Mouse (Mus musculus) erythroblast, embryonic 14.5 days (primary cell): ENCODE measurements around the gene Tmem45b. TPM values are rescaled to one million over a fixed set of nuclear protein-coding genes. Genes with fewer than 3 reads are reported as not detected.

Experiments
- H3K27me3 ChIP-seq: 2 replicates; pipeline ENCODE4 v1.6.1; 2012; ENCODE audit warnings: inconsistent platforms; ENCODE audit not compliant: control insufficient read depth
- H3K36me3 ChIP-seq: 2 replicates; pipeline ENCODE4 v1.6.1; 2012; ENCODE audit warnings: mild to moderate bottlenecking, inconsistent platforms; ENCODE audit not compliant: control insufficient read depth
- H3K4me1 ChIP-seq: 2 replicates; pipeline ENCODE4 v1.6.1; 2012; ENCODE audit warnings: inconsistent platforms; ENCODE audit not compliant: control insufficient read depth
- H3K4me3 ChIP-seq: replicated peaks from 2 replicates; pipeline ENCODE3; 2012; ENCODE audit warnings: moderate library complexity, mild to moderate bottlenecking, inconsistent platforms
- H3K9me3 ChIP-seq: 2 replicates; pipeline ENCODE4 v1.6.1; 2012; ENCODE audit warnings: low read length, inconsistent platforms, mixed read lengths; ENCODE audit not compliant: control insufficient read depth
- GATA1 ChIP-seq: IDR thresholded peaks from 2 replicates; pipeline ENCODE4 v1.6.1; 2012; ENCODE audit warnings: low read length, inconsistent platforms, mixed read lengths
- TAL1 ChIP-seq: IDR thresholded peaks from 3 replicates; pipeline ENCODE4 v1.6.1; 2012; ENCODE audit warnings: low read length, inconsistent platforms, mixed read lengths
- polyA plus RNA-seq: library from polyadenylated mRNA; stranded (reverse); fragments of >175 nt; gene quantifications from 2 replicates; pipeline ENCODE4 v1.2.3, GENCODE M21; 2012

Gene Tmem45b
- polyA plus RNA-seq, 1 experiment: not detected

DNA sequence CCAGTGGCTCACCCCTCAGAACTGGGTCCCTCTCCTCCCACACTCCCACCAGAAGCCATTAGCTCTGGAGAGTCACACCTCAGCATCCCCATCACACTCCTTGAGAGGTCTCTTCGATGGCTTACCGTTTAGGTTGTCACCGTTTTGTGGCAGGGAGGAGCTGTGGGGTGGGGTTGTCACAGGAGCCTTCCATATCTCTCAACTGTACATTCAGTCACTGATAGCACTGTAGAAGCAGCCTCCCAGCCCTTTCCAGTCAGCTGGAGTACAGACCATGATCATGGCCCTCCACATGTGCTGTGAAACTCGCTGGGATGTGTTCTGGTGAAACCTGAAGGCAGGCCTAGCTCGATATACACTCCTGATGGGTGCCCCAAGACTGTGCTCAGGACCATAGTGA is 42.1 kb downstream of the Tmem45b start:
- Histone ChIP-seq H3K27me3 (no peaks in the 10 kb centered on the region), H3K4me1 (peaks cover 30% of the 10 kb centered on the region), H3K4me3 (peak overlapping the region; percentile 33), H3K9me3 (no peaks in the 10 kb centered on the region), H3K36me3 (peaks cover 49% of the 10 kb centered on the region)
- TF ChIP-seq GATA1 (0 out of 2 replicates have a peak, but pooled peaks have one; percentile 29), TAL1 (no peak)

DNA sequence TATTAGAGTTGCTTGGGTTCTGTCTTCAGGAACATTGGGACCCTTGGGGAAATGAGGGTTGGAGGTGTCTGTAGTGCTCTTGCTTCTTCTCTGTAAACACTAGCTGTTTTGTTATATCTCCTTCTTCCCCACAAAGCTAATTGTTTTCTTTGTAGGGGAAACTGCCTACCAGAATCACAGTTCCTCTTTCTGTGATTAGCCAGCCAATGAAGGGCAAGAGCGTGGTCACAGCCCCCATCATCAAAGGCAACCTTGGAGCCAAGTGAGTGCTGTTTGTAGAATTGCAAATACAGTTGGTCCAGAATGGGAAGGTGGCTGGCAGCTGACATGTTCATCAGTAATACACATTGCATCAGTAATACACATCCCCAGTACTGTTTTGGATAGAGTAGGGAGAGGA is 45.4 kb downstream of the Tmem45b start:
- H3K4me1 ChIP-seq: peaks cover 25% of the 10 kb centered on the region
- TF ChIP-seq GATA1 (no peak), TAL1 (no peak)
- H3K27me3 ChIP-seq: no peaks in the 10 kb centered on the region
- H3K36me3 ChIP-seq: peaks cover 80% of the 10 kb centered on the region
- H3K4me3 ChIP-seq: no peak overlapping the region
- H3K9me3 ChIP-seq: no peaks in the 10 kb centered on the region

DNA sequence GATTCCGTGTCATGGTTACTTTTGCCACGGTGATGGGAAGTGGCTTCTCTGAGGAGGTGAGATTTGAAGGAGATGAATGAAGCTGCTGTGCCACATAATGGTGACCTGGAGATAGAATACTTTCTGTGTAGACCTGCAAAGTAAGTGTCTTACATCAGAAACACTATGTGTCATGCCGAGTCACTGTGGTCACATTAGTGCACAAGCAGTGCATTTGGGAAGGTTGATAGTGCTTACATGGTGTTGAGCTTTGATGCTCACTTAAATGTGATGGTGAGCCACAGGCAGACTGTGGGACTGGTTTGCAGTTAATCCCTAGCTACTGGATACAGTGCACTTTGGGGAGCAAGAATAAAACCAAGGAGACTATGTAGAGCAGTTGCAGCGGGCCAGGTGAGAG is 52.1 kb downstream of the Tmem45b start:
- H3K27me3 ChIP-seq: no peaks in the 10 kb centered on the region
- H3K36me3 ChIP-seq: peaks cover 92% of the 10 kb centered on the region
- peaks cover 3% of the 10 kb centered on the region for H3K4me1 ChIP-seq
- H3K9me3 ChIP-seq: no peaks in the 10 kb centered on the region
- TF ChIP-seq TAL1 (no peak), GATA1 (no peak)
- no peak overlapping the region for H3K4me3 ChIP-seq

DNA sequence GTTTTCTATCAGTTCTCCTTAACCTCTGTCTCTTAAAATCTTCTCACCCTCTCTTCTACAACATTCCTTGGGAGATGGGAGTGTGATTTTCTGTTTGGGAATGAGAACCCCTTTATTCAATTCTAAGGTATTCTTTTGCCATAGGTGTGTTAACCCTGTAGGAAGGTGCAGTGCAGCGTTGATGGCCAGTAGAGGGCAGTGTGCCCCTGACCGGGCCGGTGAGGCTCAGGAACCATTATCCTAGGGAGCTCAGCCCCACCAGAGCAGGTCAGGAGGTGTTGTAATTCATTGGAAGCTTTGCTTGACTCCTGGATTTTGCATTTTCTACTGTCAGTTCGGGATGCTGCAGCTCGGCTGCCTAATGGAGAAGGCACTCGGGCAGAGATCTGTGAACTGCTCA is 59.0 kb downstream of the Tmem45b start:
- TF ChIP-seq TAL1 (no peak), GATA1 (no peak)
- no peaks in the 10 kb centered on the region for H3K4me1 ChIP-seq
- H3K4me3 ChIP-seq: no peak overlapping the region
- no peaks in the 10 kb centered on the region for H3K27me3 ChIP-seq
- no peaks in the 10 kb centered on the region for H3K9me3 ChIP-seq
- H3K36me3 ChIP-seq: peaks cover 83% of the 10 kb centered on the region

- TF ChIP-seq GATA1 (no peak), TAL1 (no peak)
- Histone ChIP-seq H3K27me3 (no peaks in the 10 kb centered on the region), H3K4me3 (no peak overlapping the region), H3K36me3 (peaks cover 83% of the 10 kb centered on the region), H3K4me1 (no peaks in the 10 kb centered on the region), H3K9me3 (no peaks in the 10 kb centered on the region)
Observed at GRCm38 (mm10) chr9:31404311-31404710, 60.0 kb downstream of the Tmem45b start.

- Histone ChIP-seq H3K27me3 (no peaks in the 10 kb centered on the region), H3K4me3 (no peak overlapping the region), H3K9me3 (no peaks in the 10 kb centered on the region), H3K4me1 (no peaks in the 10 kb centered on the region), H3K36me3 (peaks cover 94% of the 10 kb centered on the region)
- TF ChIP-seq GATA1 (no peak), TAL1 (no peak)
Observed at GRCm38 (mm10) chr9:31400441-31400840, 63.8 kb downstream of the Tmem45b start.

GRCm38 (mm10) chr9:31387206-31387605 is 77.1 kb downstream of the Tmem45b start:
- peaks cover 29% of the 10 kb centered on the region for H3K4me1 ChIP-seq
- H3K36me3 ChIP-seq: peaks cover 31% of the 10 kb centered on the region
- no peaks in the 10 kb centered on the region for H3K27me3 ChIP-seq
- no peaks in the 10 kb centered on the region for H3K9me3 ChIP-seq
- peak overlapping the region; percentile 94 for H3K4me3 ChIP-seq
- TF ChIP-seq GATA1: no peak

GRCm38 (mm10) chr9:31386368-31387180 is 77.7 kb downstream of the Tmem45b start:
- no peaks in the 10 kb centered on the region for H3K9me3 ChIP-seq
- no peaks in the 10 kb centered on the region for H3K27me3 ChIP-seq
- H3K4me3 ChIP-seq: peak overlapping the region; percentile 94
- H3K36me3 ChIP-seq: peaks cover 25% of the 10 kb centered on the region
- peaks cover 29% of the 10 kb centered on the region for H3K4me1 ChIP-seq
- TF ChIP-seq GATA1 (no peak), TAL1 (no peak)

DNA sequence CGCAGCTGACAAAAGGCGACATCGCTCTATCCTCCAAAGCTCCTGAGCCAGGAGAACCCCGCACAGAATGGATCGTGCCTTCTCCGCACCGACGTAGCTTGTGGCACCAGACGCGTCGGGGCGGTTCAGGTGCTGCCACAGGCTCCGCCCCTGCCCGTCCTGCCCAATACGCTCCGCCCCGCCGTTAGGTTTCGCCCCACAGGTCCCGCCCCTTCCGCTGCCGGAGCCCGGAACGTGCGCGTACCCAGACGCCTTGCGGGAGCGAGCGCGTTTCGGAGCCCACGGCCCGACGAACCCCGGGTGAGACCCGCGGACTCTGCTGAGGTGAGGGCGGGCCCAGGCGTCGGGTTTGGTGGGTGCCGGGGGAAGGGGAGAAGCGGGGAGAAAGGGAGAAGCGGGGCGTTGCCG is 78.3 kb downstream of the Tmem45b start, which contains the start of gene Nfrkb:
Gene Nfrkb, plus strand, starts transcription at position 246 of the 408 bp plus-strand sequence.
- Histone ChIP-seq H3K4me1 (peaks cover 29% of the 10 kb centered on the region), H3K4me3 (peak within 1 kb of the TSS; percentile 94), H3K27me3 (no peaks in the 10 kb centered on the region), H3K36me3 (peaks cover 19% of the 10 kb centered on the region), H3K9me3 (no peaks in the 10 kb centered on the region)
- TF ChIP-seq TAL1: no peak
- no peak for TF ChIP-seq GATA1

- Histone ChIP-seq H3K4me3 (peak overlapping the region; percentile 94), H3K36me3 (peaks cover 18% of the 10 kb centered on the region)
Observed at GRCm38 (mm10) chr9:31385500-31385869, 78.8 kb downstream of the Tmem45b start.

More at GRCm38 (mm10) chr9:31385500-31385869, 78.8 kb downstream of the Tmem45b start:
- Histone ChIP-seq H3K27me3 (no peaks in the 10 kb centered on the region), H3K4me1 (peaks cover 29% of the 10 kb centered on the region), H3K9me3 (no peaks in the 10 kb centered on the region)
- no peak for TF ChIP-seq TAL1
- TF ChIP-seq GATA1: no peak
